Mouse (Mus musculus): ENCODE results near the gene Arhgap29.

DNA sequence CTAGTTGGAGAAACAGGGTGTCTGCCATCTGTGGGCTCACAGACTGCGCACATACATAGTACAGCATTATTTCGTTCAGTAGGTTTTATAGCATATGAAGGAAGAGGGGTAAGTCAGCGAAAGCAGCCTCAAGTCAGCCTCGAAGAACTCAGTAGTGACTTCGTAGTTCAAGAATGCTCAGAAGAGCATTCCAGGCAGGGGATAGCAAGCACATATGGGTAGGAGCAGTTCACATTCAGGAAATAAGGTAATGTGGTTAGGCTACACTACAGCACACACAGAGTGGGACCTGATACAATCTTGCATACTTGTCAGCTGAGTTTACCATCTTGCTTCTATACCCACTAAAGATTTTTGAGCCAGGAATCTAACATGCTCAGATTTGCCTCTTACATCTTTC is 58.0 kb downstream of the Arhgap29 start:
- TF ChIP-seq CTCF (IDR thresholded peaks at IDR 0.05; ENCODE audit: borderline replicate concordance, control insufficient read depth, extremely low read depth, insufficient read depth, low read length, poor library complexity) = no peak
- TF ChIP-seq POLR2A (IDR thresholded peaks at IDR 0.05; ENCODE audit: control insufficient read depth, extremely low read depth, insufficient read depth, low read length, poor library complexity) = no peak
